Mouse (Mus musculus) cerebellum, postnatal 25 days (tissue): Measurements from ENCODE around the gene Krt72.

ENCODE experiments used
- DNase-seq, 2 experiments: peaks; one replicate each; pipeline ENCODE4 v3.0.0; 2021; ENCODE audit warnings: mixed read lengths in 2 of 2

Krt72 gene

DNA sequence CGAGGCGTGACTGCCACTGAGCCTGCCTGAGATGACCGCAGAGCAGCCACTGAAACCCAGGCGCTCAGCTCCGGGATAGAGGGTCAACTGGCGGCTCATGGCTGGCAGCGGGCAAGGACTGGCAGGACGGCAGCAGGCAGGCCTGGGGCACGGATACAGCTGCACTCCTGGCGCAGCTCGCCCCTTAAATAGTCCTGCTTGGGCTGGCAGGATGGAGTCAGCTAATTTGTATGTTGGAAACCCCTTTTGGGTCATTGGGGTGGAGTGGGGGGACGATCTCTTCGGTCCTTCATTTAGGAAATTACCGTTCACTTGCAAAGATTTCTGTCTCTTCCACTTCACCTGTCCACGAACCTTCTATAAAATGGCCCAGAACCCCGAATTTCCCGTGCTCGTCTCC lies at the start of gene Krt72:
Gene Krt72, minus strand, starts transcription at position 101 of the 400 bp plus-strand sequence.
- DNase-seq: no peak

DNA sequence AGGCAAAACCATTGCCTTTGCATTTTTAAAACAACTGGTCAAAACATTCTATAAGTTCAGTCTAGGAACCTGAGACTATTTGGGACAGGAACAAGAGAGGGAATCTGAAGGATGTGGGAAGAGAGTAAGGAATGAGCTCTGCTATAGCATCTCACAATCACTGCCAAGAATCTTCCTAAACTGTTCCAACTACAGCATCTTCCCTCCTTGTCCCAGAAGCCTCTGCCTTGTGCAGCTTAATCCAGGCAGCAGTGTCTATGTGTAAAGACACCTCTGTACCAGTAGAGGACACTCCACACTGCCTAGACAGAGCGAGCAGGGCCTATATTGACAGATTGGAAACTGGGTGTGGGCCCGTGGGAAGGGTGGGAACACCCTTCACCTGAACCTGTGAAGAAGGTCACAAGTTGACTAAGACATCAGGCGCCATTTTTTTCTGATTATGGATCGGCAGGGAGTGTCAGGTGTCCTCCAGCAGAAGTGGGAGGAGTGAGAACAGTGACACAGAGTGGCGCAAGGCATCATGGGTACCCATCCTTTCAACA lies 48.6 kb upstream of the Krt72 start:
- DNase-seq: no peak

DNA sequence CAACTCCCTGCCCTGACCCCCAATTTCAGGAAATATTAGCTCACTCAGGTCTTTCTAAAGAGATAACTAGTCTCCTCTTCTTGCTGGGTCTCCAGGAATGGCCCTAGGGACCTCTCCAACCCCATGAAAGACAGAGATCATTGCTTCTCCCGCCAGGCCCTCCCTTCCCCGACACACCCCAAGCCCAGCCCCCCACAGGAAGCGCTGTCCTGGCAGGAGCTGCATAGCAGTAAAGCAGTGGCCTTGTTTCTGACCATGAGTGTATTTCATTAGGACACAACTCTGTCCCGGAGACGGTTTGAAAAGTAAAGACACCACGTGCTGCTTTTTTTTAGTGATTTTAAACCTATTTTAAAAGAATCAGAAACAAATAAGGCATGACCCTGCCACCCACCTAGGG lies 46.9 kb upstream of the Krt72 start:
- DNase-seq: no peak

GRCm38 (mm10) chr15:101829441-101829840 lies 43.2 kb upstream of the Krt72 start:
- DNase-seq: no peak

GRCm38 (mm10) chr15:101821786-101822185 lies 35.5 kb upstream of the Krt72 start:
- DNase-seq: no peak

GRCm38 (mm10) chr15:101817875-101818274 lies 31.6 kb upstream of the Krt72 start, which contains the start of gene Krt2:
Gene Krt2 (minus strand): TSS chr15:101818169.
- DNase-seq: no peak

- no peak for DNase-seq
Observed at GRCm38 (mm10) chr15:101803052-101803822, 17.0 kb upstream of the Krt72 start.

DNA sequence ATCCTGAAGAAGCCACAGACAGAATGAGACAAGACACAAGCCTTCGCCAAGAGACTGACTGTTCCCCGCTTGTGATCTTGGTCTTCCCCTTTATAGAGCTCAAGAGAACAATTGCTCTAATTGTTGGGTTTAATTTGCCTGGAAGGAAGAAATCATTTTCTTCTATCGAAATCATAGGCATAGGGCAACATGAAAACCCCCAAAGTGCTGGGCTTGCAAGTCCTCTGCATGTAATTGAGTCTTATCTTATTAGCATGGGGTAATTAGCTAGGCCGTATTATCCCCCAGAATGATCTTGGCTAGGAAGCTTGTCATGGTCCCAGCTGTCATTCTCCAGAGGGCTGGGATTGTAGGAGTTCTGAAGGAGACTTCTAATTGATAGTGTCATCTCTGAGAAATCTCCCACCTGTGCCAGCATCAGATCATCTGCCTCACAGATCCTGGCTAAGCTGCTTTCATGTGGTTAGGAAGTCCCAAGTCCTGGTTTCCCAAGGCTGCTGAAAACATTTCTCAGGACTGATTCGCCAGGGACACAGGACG lies 16.1 kb upstream of the Krt72 start, which contains the start of gene Krt73:
Gene Krt73, minus strand, starts transcription at position 51 of the 540 bp plus-strand sequence.
- no peak for DNase-seq

DNA sequence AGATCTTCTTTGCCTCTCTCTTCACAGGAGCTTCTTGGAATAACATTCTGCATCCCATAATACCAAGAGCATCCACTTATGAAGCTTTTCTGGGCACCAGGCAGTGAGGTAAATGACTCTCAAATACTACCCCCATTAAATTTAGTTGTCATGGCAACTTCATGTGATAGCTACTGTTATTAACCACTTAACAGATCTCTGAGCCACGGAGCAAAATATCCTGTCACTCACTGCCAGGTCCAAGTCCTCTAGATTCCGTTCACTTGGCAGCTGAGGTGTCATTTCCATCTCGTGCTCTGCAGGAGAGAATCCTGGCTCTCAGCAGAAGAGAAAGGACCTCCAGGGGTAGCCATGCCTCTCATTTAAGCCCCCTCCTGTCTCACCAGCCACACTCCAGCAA lies 4.6 kb upstream of the Krt72 start:
- no peak for DNase-seq

- no peak for DNase-seq
Observed at GRCm38 (mm10) chr15:101773420-101773819, 12.8 kb downstream of the Krt72 start.

DNA sequence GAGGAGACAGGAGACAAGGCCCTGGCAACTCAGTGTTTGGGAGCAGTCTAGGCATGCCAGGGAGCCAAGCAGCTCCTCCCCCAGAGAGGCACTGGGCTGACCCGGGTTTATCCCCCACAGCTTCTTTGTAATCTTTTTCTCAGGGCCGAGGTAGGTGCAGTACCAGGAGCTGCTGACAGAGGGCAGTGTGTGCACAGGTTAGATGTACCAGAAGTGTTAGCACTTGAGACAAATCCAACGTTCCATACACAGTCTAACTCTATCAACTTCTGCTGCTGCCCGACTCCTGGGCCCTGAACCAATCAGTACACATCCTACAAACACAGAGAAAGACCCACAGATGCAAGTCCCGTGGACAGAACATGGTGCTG lies 13.6 kb downstream of the Krt72 start:
- DNase-seq: peak; percentile 86 to 90

GRCm38 (mm10) chr15:101772080-101772710 lies 14.1 kb downstream of the Krt72 start:
- DNase-seq: no peak

GRCm38 (mm10) chr15:101770226-101770625 lies 16.0 kb downstream of the Krt72 start:
- DNase-seq: no peak

GRCm38 (mm10) chr15:101742711-101743110 lies 43.5 kb downstream of the Krt72 start, which contains the start of gene Krt71:
Gene Krt71 (minus strand): TSS chr15:101743109.
- DNase-seq: peak; percentile 76 to 77

DNA sequence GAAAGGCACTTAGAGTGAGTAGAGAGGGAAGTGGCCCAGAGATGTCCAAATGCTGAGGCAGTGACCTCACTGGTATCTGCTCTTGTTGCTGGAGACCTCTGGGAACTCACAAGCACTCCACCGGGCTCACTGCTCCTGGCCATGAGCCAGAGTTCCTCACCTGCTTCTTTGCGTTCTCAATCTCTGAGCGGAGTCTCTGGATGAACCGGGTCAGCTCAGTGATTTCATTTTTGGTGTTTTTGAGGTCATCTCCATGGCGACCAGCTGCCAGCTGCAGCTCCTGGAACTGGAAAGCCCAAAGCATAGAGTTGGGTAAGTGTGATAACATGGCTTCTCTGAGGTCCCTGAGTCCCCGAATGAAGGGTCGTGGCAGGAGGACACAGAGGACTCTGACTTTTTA lies 48.5 kb downstream of the Krt72 start:
- DNase-seq: no peak

DNA sequence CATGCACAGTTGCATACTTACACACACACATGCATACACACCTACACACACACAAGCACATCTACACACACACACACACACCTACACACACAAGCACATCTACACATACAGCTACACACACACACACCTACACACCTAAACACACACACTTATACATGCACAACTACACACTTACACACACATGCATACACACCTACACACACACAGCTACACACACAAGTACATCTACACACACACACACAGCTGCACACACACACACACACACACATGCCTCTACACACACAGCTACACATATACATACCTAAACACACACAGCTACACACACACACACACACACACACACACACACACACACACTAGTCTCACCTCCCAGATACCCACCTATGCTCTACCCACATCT lies 55.6 kb downstream of the Krt72 start:
- DNase-seq: no peak
